8 mouse cellular contexts compared by ENCODE assay signal in the genomic region with DNA sequence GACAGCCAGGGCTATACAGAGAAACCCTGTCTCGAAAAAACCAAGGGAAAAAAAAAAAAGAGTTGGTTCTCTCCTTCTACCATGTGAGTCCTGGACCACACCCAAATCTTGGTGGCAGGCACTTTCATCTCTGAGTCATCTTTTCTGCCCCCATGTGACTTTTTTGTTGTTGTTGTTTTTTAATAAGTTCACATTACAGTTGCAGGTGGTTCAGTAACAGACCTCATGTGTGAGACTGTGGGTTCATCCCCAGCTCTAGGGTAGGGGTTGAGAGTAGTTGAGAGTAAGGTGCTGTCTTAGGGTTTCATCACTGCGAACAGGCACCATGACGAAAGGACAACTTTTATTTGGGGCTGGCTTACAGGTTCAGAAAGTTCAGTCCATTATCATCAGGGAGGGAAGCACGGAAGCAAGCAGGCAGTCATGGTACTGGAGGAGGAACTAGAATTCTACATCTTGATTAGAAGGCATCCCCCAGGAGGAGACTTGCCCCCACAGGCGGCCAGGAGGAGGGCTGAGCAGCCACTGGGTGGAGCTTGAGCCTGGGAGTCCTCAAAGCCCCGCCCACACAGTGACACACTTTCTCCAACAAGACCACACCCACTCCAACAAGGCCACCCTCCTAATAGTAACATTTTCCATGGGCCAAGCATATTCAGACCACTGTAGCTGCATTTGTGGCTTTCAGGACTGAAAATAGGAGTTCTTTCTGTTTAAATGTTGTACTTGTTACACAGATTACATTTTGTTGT. TPM values are rescaled to one million over a fixed set of nuclear protein-coding genes. Genes with fewer than 3 reads are reported as not detected.
DNase-seq lines count a peak whose midpoint lies in the region; ATAC-seq lines count a peak whose summit lies in the region.

No protein-coding gene starts in this region.

- peak; percentile 67; the same call in 1 of the 2 replicates for ATAC-seq in lung, embryonic 15.5 days (ENCODE audit: borderline replicate concordance, extremely low read depth, low FRiP score, low TSS enrichment)
- ATAC-seq in megakaryocyte progenitor cell, adult 5-6 weeks (replicated peaks; ENCODE audit: poor library complexity): peak; percentile 98
- ATAC-seq in midbrain, embryonic 16.5 days: no peak

- DNase-seq in lung, postnatal 25 days (ENCODE audit: low spot score): no peak
- peak; percentile 32 for DNase-seq in embryo, embryonic 10.5 days (ENCODE audit: low spot score)
- DNase-seq in yolk sac, embryonic 10.5 days (ENCODE audit: low spot score): peak; percentile 36
- DNase-seq in Muller cell, postnatal 12 days (ENCODE audit: inconsistent ontology term): no peak
- no peak for DNase-seq in frontal cortex, postnatal 25 days (ENCODE audit: low spot score in 2 of 2)

- no peaks in the 10 kb centered on the region for H3K27me3 ChIP-seq in lung, embryonic 15.5 days
- no peaks in the 10 kb centered on the region for H3K27me3 ChIP-seq in midbrain, embryonic 16.5 days (ENCODE audit: control insufficient read depth, insufficient read depth, low read depth, low read length)

- no peak overlapping the region for H3K9ac ChIP-seq in lung, embryonic 15.5 days
- no peak overlapping the region for H3K9ac ChIP-seq in midbrain, embryonic 16.5 days (ENCODE audit: low read depth, low read length)

- no peaks in the 10 kb centered on the region for H3K4me1 ChIP-seq in lung, embryonic 15.5 days
- H3K4me1 ChIP-seq in midbrain, embryonic 16.5 days (ENCODE audit: control insufficient read depth, insufficient read depth, low read length): no peaks in the 10 kb centered on the region

- H3K27ac ChIP-seq in lung, embryonic 15.5 days: no peak overlapping the region
- H3K27ac ChIP-seq in midbrain, embryonic 16.5 days (ENCODE audit: low read length): no peak overlapping the region

- H3K4me3 ChIP-seq in lung, embryonic 15.5 days: no peak overlapping the region
- H3K4me3 ChIP-seq in midbrain, embryonic 16.5 days (ENCODE audit: low read depth, low read length): no peak overlapping the region

- WGBS in lung, embryonic 15.5 days: 49% methylated on average over 6 of the region's 6 CpGs
- WGBS in midbrain, embryonic 16.5 days: 54% methylated on average over 6 of the region's 6 CpGs

- H3K9me3 ChIP-seq in lung, embryonic 15.5 days: no peaks in the 10 kb centered on the region
- H3K9me3 ChIP-seq in midbrain, embryonic 16.5 days (replicated peaks; ENCODE audit: control insufficient read depth, low read length, poor library complexity, severe bottlenecking): no peaks in the 10 kb centered on the region

- no peak overlapping the region for H3K4me2 ChIP-seq in lung, embryonic 15.5 days
- no peak overlapping the region for H3K4me2 ChIP-seq in midbrain, embryonic 16.5 days (ENCODE audit: low read length)

- no peaks in the 10 kb centered on the region for H3K36me3 ChIP-seq in lung, embryonic 15.5 days
- no peaks in the 10 kb centered on the region for H3K36me3 ChIP-seq in midbrain, embryonic 16.5 days (ENCODE audit: control insufficient read depth, insufficient read depth, low read length)

RNA-seq across cellular contexts. Expression of gene Amd1, which starts 8.1 kb away (rescaled TPM):
- 57.0 and 59.8 TPM in 2 replicates for polyA plus RNA-seq in lung, embryonic 15.5 days (2015; fragmentation: Nextera tagmentation; extraction: Ambion mirVana)
- total RNA-seq in megakaryocyte progenitor cell, adult 5-6 weeks (2015): 153 and 160 TPM in 2 replicates
- 170 and 202 TPM in 2 replicates for total RNA-seq in megakaryocyte progenitor cell, adult 5-6 weeks (2017)
- polyA plus RNA-seq in midbrain, embryonic 16.5 days (2015; fragmentation: Nextera tagmentation; extraction: Ambion mirVana): 40.8 and 41.9 TPM in 2 replicates

RNA-seq across cellular contexts. Expression of gene Cdk19, which starts 29.3 kb away (rescaled TPM):
- 9.5 and 10.6 TPM in 2 replicates for polyA plus RNA-seq in lung, embryonic 15.5 days (2015; fragmentation: Nextera tagmentation; extraction: Ambion mirVana)
- 47.8 and 49.0 TPM in 2 replicates for total RNA-seq in megakaryocyte progenitor cell, adult 5-6 weeks (2015)
- total RNA-seq in megakaryocyte progenitor cell, adult 5-6 weeks (2017): 38.6 and 39.0 TPM in 2 replicates
- polyA plus RNA-seq in midbrain, embryonic 16.5 days (2015; fragmentation: Nextera tagmentation; extraction: Ambion mirVana): 7.2 and 7.7 TPM in 2 replicates

RNA-seq across cellular contexts. Expression of gene Gtf3c6, which starts 52.2 kb away (rescaled TPM):
- 81.5 and 90.1 TPM in 2 replicates for polyA plus RNA-seq in lung, embryonic 15.5 days (2015; fragmentation: Nextera tagmentation; extraction: Ambion mirVana)
- 69.0 and 87.6 TPM in 2 replicates for total RNA-seq in megakaryocyte progenitor cell, adult 5-6 weeks (2015)
- 219 and 265 TPM in 2 replicates for total RNA-seq in megakaryocyte progenitor cell, adult 5-6 weeks (2017)
- 73.7 and 86.3 TPM in 2 replicates for polyA plus RNA-seq in midbrain, embryonic 16.5 days (2015; fragmentation: Nextera tagmentation; extraction: Ambion mirVana)

Comparison
In these comparisons a context has a peak if more than half of its experiments do, and no peak if none do; other contexts are left out.
1. DNase-seq: peak in embryo, embryonic 10.5 days (single experiment) and yolk sac, embryonic 10.5 days (single experiment); none in lung, postnatal 25 days (single experiment), Muller cell, postnatal 12 days (single experiment) and frontal cortex, postnatal 25 days (0 of 2).